Mouse (Mus musculus) lung, adult 2 months (tissue): ENCODE results near the gene Ica1. TPM values are rescaled to one million over a fixed set of nuclear protein-coding genes. Genes with fewer than 3 reads are reported as not detected.

Source experiments
- DNase-seq: peaks from one replicate; pipeline ENCODE4 v3.0.0; 2022
- H3K4me1 ChIP-seq: fragments of 200-500 bp; 2 replicates; pipeline ENCODE4 v1.6.1; 2011; ENCODE audit warnings: low read length; ENCODE audit not compliant: control insufficient read depth, insufficient read depth
- H3K4me3 ChIP-seq: fragments of 200-500 bp; replicated peaks from 2 replicates; pipeline ENCODE3; 2011; ENCODE audit warnings: low read depth, mild to moderate bottlenecking, control low read depth, low read length; ENCODE audit errors: extremely low read depth
- CTCF ChIP-seq: fragments of 200-500 bp; IDR thresholded peaks from 2 replicates; pipeline ENCODE4 v1.5.1; 2011; ENCODE audit warnings: mild to moderate bottlenecking, low read length, control low read depth; ENCODE audit not compliant: insufficient read depth
- POLR2A ChIP-seq: fragments of 200-500 bp; IDR thresholded peaks from 2 replicates; pipeline ENCODE4 v1.6.1; 2011; ENCODE audit warnings: low read depth, mild to moderate bottlenecking, control low read depth, low read length, borderline replicate concordance; ENCODE audit errors: extremely low read depth
- whole genome bisulfite sequencing: fragments of 180-500 bp; shearing (Covaris S2); methylation state at CpG from one replicate; pipeline ENCODE4 v1.1.7; 2018; 5-methylcytosine and 5-hydroxymethylcytosine counted together
- polyA plus RNA-seq: library from polyadenylated mRNA; depleted of rRNA; stranded (reverse); fragments of >200 nt; gene quantifications from 2 replicates; pipeline ENCODE4 v1.2.3, GENCODE M21; 2012; rRNA removed

Gene Ica1
- polyA plus RNA-seq, result 10.1 and 10.9 TPM in 2 replicates

DNA sequence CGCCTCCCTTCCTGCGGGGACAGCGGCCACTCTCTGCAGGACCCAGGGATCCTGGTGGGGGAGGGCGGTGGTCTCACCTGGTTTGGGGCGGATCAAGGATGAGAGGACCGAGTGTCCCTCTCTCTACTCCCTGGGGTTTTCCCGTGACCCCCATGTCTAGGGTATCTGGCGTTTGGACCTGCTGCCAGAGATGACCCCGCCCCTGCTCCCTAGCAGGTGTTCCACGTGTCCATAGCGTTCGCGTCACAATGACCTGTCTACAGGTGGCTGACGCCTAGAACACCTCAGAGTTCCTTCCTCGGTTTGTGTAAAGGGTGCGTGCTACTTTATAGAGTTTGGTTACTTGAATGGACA lies at the start of gene Ica1:
TSS of gene Ica1 (minus strand) at position 193 of the 354 bp plus-strand sequence.
- WGBS, result 4% methylated on average over 16 of the region's 16 CpGs
- DNase-seq, result no peak
- TF ChIP-seq CTCF (no peak), POLR2A (no peak)
- H3K4me3 ChIP-seq, result peak within 1 kb of the TSS; percentile 97
- peaks cover 2% of the 10 kb centered on the region for H3K4me1 ChIP-seq

DNA sequence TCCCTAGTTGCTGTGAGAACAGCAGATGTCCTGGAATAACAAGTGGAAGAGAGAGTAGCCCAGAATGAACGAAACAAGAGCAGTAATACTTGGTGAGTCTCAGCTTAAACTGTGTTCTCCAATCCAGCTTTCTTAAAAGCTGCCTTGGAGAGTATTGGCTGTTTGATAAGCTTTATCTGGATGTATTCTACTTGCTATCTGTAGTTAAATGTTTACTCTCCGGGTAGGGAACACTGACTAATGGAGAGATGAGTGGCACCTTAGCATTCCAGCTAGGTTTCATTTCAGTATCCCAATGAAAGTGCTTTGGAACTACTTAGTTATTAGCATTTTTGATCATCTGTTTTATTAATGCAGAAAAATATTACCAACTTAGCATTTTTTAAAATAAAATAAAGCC lies 41.6 kb upstream of the Ica1 start:
- Histone ChIP-seq H3K4me3 (no peak overlapping the region), H3K4me1 (no peaks in the 10 kb centered on the region)
- 66% methylated on average over 2 of the region's 2 CpGs for WGBS
- DNase-seq, result no peak
- no peak for TF ChIP-seq POLR2A

DNA sequence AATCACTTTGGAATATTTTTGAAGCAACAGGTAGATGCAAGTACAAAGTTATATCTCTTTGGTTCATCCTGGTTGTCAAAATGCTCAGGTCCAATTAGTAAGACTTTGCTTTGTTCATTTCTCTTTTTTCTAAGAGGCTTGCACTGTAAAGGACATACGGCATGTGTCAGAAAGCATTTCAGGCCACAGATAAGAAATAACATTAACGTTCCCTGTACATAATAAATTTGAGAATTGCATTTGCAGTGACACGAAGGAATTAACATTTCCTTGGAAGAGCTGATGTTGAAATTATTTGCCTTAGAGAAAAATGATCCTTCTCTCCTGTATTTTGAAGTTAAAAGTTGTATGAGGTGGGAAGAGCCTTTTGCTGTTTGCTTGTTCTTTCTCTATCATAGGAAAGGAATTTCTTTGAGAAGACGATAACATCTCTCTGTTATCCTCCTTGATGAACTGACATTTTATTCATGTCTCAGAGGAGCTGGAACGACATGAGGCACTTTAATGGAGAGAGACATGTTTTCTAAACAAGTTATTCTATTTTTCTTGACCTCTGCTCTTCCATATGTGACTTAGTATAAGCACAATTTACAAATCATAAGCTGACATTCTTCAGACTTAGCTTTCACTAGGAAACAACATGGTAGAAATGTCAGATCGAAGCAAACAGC lies 36.2 kb upstream of the Ica1 start:
- WGBS, result 55% methylated on average over 6 of the region's 6 CpGs
- no peak for DNase-seq
- H3K4me1 ChIP-seq, result no peaks in the 10 kb centered on the region
- TF ChIP-seq POLR2A (no peak), CTCF (no peak)
- no peak overlapping the region for H3K4me3 ChIP-seq

DNA sequence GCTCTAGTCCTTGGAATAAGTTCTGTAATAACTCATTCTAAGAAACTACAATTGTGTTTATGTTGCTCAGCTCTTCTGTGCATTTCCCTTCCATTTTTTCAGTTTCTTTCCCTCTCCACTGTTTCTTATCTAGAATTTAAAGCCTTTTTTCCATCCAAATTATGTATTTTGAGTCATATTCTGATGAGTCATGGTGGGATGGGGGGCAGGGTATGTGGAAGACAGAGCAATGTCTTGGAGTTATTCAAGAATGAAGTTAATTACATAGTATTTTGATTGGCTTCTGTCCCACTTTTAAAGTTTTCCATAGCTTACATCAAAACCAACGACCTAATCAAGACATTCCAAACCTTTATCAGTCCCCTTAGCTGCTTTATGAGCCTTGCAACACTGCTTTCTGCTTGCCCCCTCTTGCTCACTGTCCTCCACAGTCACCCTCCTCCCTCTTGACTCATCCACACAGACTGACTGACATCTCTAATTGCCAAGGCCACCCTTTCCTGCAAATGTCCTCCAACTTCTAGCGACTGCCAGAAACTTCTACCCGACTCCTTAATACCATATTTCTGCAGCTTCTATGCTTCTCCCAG lies 24.4 kb upstream of the Ica1 start:
- no peak for DNase-seq
- WGBS, result 57% methylated on average over 3 of the region's 3 CpGs
- H3K4me3 ChIP-seq, result no peak overlapping the region
- TF ChIP-seq POLR2A (no peak), CTCF (no peak)
- no peaks in the 10 kb centered on the region for H3K4me1 ChIP-seq

DNA sequence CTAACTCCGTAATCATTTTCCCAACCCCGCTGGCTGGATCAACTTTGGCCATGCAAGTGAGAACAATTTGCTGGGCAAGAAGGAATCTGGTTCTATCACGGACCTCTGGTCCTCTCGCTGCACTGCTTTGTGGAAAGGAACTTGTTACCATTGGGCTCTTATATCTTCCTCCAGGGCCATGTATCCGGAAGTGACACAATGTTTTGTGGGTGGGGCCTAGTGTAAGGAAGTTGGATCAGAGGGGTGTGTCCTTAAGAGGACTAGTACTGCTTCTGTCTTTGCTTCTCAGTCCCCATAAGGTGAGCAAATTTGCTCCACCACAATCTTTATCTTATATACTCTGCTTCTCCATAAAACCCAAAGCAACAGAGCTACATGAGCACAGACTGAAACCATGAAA lies 14.1 kb upstream of the Ica1 start:
- TF ChIP-seq POLR2A (no peak), CTCF (no peak)
- DNase-seq, result no peak
- Histone ChIP-seq H3K4me1 (no peaks in the 10 kb centered on the region), H3K4me3 (no peak overlapping the region)
- 86% methylated on average over 5 of the region's 5 CpGs for WGBS

DNA sequence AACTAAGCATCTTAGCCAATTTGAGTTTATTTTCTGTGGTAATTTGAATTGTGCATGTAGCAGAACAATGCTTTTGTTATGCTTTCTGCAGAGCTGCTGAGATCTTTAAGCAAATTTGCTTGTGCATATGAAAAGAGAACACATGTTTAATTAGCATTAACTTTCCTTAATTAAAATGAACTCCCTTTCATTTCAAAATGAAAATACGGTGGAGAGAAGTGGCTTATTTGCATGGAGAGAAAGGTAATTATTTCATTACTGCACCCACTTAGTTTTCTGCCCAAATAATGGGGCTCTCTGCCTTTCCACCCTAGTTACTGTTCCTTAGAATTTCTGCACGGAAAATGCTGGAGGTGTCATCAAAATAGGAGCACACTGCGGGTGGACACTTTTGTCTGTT lies 13.5 kb upstream of the Ica1 start:
- TF ChIP-seq CTCF, result no peak
- TF ChIP-seq POLR2A, result no peak

DNA sequence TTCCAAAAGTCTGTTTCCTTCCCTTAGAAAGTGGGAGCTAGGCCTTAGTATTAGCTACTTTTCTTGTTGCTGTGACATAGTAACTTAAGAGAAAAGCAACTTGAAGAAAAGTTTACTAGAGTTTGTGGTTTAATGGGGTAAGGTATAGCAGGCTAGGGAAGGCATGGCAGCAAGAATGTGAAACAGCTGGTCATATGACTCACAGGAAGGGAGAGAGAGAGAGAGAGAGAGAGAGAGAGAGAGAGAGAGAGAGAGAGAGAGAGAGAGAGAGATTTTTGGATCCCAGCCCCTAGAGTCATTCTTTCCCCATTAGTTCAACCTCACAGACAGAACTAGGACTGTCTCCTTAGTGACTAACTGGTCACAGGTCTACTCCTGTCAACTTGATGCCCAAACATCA lies 2.3 kb upstream of the Ica1 start:
- TF ChIP-seq POLR2A, result no peak
- TF ChIP-seq CTCF, result no peak
- Histone ChIP-seq H3K4me1 (peaks cover 2% of the 10 kb centered on the region), H3K4me3 (no peak overlapping the region)
- DNase-seq, result no peak

More for the DNA sequence above, 13.5 kb upstream of the Ica1 start:
- Histone ChIP-seq H3K4me1 (no peaks in the 10 kb centered on the region), H3K4me3 (no peak overlapping the region)
- no peak for DNase-seq
- 89% methylated on average over 3 of the region's 3 CpGs for WGBS

DNA sequence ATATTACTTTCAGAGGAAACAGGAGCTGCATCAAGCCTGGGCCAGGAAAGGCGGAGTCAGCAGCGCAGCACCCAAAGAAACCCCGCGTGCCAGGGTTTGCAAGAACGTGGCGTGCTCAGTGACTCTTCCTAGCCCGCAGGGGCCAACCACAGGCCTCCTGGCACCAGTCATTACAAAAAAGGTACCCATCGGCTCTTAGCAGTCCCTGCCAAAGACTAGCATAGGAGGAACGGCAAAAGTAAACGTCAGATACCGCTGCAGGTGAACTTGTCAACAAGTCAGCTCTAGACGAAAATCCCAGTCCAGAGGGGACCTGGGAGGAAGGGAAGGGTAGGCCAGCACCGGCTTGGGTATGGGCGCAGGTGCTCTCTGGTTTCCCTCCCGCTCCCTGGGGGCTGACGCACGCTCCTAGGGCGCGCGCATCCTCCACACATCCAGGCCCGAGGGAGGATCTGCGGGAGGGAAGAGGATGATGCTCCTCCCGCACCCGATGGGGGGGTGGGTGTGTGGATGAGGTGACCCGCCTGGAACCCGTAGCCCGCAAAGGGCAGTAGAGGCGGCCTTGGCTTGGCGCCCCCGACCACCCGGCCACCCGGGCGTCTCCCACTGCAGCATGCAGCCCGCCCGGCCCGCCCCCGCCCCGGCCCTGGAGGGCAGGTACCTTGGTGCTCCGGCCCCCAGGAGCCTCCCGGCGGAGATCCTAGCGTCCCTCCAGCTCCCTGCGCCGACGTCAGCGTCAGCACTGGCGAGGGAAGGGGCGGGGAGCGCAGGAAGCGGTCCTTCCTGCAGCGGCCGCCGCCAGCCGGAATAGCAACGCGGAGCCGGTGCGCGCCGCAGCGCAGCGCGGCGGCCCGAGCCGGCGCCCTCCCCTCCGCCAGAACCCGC lies 635 bp downstream of the Ica1 start:
- TF ChIP-seq CTCF, result no peak
- peak; percentile 53; the same call in 1 of the 2 replicates for TF ChIP-seq POLR2A
- under 1% methylated on average over 67 of the region's 69 CpGs for WGBS
- DNase-seq, result peak; percentile 60
- peaks cover 2% of the 10 kb centered on the region for H3K4me1 ChIP-seq
- peak overlapping the region; percentile 97 for H3K4me3 ChIP-seq

DNA sequence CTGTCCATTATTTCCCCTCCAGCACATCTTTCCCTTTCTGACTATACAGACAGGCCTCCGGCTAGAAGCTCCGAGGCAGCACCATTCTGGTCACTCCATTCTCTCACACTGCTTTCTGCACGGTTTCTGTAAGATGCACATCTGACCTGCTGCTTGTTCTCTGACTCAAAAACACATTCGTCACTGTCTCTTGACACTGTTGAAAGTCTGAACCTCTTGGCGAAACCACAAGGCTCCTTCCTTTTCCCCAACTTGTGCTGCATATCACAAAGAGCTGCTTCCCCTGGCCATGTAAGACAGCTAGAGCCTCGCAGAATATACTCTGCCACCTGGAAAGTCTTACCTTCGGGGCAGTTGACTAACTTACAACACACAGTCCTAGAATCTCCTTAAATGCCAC lies 6.7 kb downstream of the Ica1 start:
- 53% methylated on average over 7 of the region's 7 CpGs for WGBS
- TF ChIP-seq POLR2A (no peak), CTCF (no peak)
- peaks cover 16% of the 10 kb centered on the region for H3K4me1 ChIP-seq
- no peak for DNase-seq
- H3K4me3 ChIP-seq, result no peak overlapping the region

DNA sequence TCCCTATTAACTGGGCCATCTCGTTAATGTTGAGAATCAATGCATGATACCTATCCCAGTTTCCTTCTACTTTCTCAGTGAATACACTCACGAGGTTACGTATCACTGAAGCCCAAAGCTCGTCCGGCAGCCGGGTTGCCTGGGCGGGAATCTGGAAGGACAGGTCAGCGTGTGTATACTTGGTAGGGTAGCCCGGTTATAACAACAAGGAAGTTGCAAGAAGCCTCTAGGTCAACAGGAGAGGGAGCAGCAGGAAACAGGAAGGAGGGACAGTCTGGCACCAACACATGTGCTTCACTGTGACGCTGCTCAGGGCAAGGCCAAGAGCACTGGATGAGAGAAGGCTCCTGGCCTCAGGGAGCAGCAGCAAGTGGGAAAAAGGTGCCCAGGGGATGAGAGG lies 7.9 kb downstream of the Ica1 start:
- 36% methylated on average over 10 of the region's 10 CpGs for WGBS
- TF ChIP-seq POLR2A (peak; percentile 11; the same call in 1 of the 2 replicates), CTCF (no peak)
- H3K4me3 ChIP-seq, result peak overlapping the region; percentile 33
- peaks cover 16% of the 10 kb centered on the region for H3K4me1 ChIP-seq
- peak; percentile 21 for DNase-seq
